Mouse (Mus musculus) embryonic facial prominence, embryonic 10.5 days (tissue): ENCODE results near the gene Gm21256. TPM values are rescaled to one million over a fixed set of nuclear protein-coding genes. Genes with fewer than 3 reads are reported as not detected.
"Not testable (repeated sequence)": the region's sequence is repeated elsewhere in the genome, so short reads cannot be mapped to it uniquely, and the experiment has no call there.

Experiments used
- DNase-seq: peaks from one replicate; pipeline ENCODE4 v3.0.0-alpha.2; 2017; ENCODE audit warnings: low spot score
- H3K27ac ChIP-seq: fragments of 300-500 bp; sonication (generic); replicated peaks from 2 replicates; pipeline ENCODE4 v1.5.1; 2016; ENCODE audit warnings: mild to moderate bottlenecking
- H3K27me3 ChIP-seq: fragments of 300-500 bp; sonication (generic); replicated peaks from 2 replicates; pipeline ENCODE4 v1.6.1; 2016; ENCODE audit warnings: low read depth, mild to moderate bottlenecking; ENCODE audit not compliant: poor library complexity, severe bottlenecking
- H3K36me3 ChIP-seq: fragments of 300-500 bp; sonication (generic); replicated peaks from 2 replicates; pipeline ENCODE4 v1.6.1; 2016; ENCODE audit warnings: mild to moderate bottlenecking, moderate library complexity
- H3K4me1 ChIP-seq: fragments of 300-500 bp; sonication (generic); 2 replicates; pipeline ENCODE4 v1.6.1; 2016
- H3K4me3 ChIP-seq: fragments of 300-500 bp; sonication (generic); 2 replicates; pipeline ENCODE4 v1.5.1; 2016; ENCODE audit warnings: mild to moderate bottlenecking, moderate library complexity
- H3K9me3 ChIP-seq: fragments of 300-500 bp; sonication (generic); 2 replicates; pipeline ENCODE4 v1.6.1; 2016; ENCODE audit warnings: mild to moderate bottlenecking
- WGBS: fragments of 180-500 bp; shearing (Covaris S2); methylation state at CpG from one replicate; pipeline ENCODE4 v1.1.7; 2016; 5-methylcytosine and 5-hydroxymethylcytosine counted together
- polyA plus RNA-seq: library from polyadenylated mRNA; unstranded; fragments of >200 nt; fragmentation: Nextera tagmentation; extraction: Ambion mirVana; gene quantifications from 2 replicates; pipeline ENCODE4 v1.2.1, GENCODE M21; 2016

Gene Gm21256
- polyA plus RNA-seq: not detected in 2 replicates

DNA sequence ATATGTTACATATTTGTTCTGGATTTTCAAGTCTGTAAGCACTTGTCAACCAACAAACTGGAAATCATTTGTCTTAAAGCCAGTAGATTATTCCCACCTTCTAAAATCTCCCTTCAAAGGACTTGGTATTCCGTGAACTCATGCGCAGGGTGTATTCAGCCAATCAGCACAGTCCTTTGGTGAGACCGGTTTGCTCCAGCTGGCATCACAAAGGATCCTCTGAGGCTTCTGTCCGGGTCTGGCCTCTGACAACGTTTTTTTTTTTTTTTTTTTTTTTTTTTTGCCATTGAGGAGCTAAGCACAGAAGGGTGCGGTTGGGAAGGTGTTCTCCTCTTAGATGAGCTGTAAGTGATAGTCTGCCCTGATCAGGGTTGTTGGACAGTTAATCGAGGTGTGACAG, at the start of gene Gm21256:
TSS of gene Gm21256 (plus strand) at position 301 of the 400 bp plus-strand sequence.
- H3K36me3 ChIP-seq, DNase-seq, H3K27me3 ChIP-seq, H3K9me3 ChIP-seq, H3K4me3 ChIP-seq, H3K27ac ChIP-seq, H3K4me1 ChIP-seq: not testable (repeated sequence)
- no CpG with 5 or more reads among the region's 7 CpGs for WGBS

Other genes with a start within 250 kb of the Gm21256 start
- gene Gm21170, start 240.1 kb downstream of the Gm21256 start, polyA plus RNA-seq: not detected in 2 replicates